Mouse (Mus musculus): ENCODE results near the gene Cblb. TPM values are rescaled to one million over a fixed set of nuclear protein-coding genes. Genes with fewer than 3 reads are reported as not detected.

Gene Cblb
- polyA plus RNA-seq, 1 experiment: 6.8 TPM

GRCm38 (mm10) chr16:52132808-52133490 is 101.9 kb downstream of the Cblb start:
- Histone ChIP-seq H3K36me3 (ENCODE audit: control insufficient read depth, insufficient read depth) (peaks cover 33% of the 10 kb centered on the region), H3K27me3 (ENCODE audit: control insufficient read depth, insufficient read depth, insufficient read length) (no peaks in the 10 kb centered on the region), H3K4me3 (ENCODE audit: insufficient read depth, poor library complexity, severe bottlenecking) (no peak overlapping the region), H3K79me3 (ENCODE audit: low read depth) (no peaks in the 10 kb centered on the region), H3ac (ENCODE audit: control insufficient read depth, insufficient read length, low read depth) (no peak overlapping the region), H3K79me2 (ENCODE audit: control insufficient read depth, insufficient read depth) (no peaks in the 10 kb centered on the region)
- TF ChIP-seq MYOG (IDR thresholded peaks at IDR 0.05; ENCODE audit: control insufficient read depth, extremely low read depth, insufficient read length): no peak
- no peak for TF ChIP-seq FOSL1 (IDR thresholded peaks at IDR 0.05; ENCODE audit: insufficient read depth, low read length, poor library complexity, severe bottlenecking)
- no peak for TF ChIP-seq MAX (IDR thresholded peaks at IDR 0.05)
- no peak for TF ChIP-seq USF1 (IDR thresholded peaks at IDR 0.05; ENCODE audit: low read depth)
- no peak for TF ChIP-seq CTCF (IDR thresholded peaks at IDR 0.05; ENCODE audit: control insufficient read depth, insufficient read depth, insufficient read length)
- no peak for TF ChIP-seq MYOD1 (IDR thresholded peaks at IDR 0.05; ENCODE audit: control insufficient read depth, insufficient read length, low read depth)

GRCm38 (mm10) chr16:52134631-52135227 is 103.7 kb downstream of the Cblb start:
- H3K79me2 ChIP-seq (ENCODE audit: control insufficient read depth, insufficient read depth): no peaks in the 10 kb centered on the region
- H3K79me3 ChIP-seq (ENCODE audit: low read depth): no peaks in the 10 kb centered on the region
- no peak overlapping the region for H3K4me3 ChIP-seq (ENCODE audit: insufficient read depth, poor library complexity, severe bottlenecking)
- no peaks in the 10 kb centered on the region for H3K27me3 ChIP-seq (ENCODE audit: control insufficient read depth, insufficient read depth, insufficient read length)
- H3K36me3 ChIP-seq (ENCODE audit: control insufficient read depth, insufficient read depth): peaks cover 24% of the 10 kb centered on the region
- no peak overlapping the region for H3ac ChIP-seq (ENCODE audit: control insufficient read depth, insufficient read length, low read depth)
- TF ChIP-seq CTCF (IDR thresholded peaks at IDR 0.05; ENCODE audit: control insufficient read depth, insufficient read depth, insufficient read length) (no peak), MAX (IDR thresholded peaks at IDR 0.05) (no peak), CEBPB (IDR thresholded peaks at IDR 0.05; ENCODE audit: low read depth) (no peak), FOSL1 (IDR thresholded peaks at IDR 0.05; ENCODE audit: insufficient read depth, low read length, poor library complexity, severe bottlenecking) (no peak)

GRCm38 (mm10) chr16:52135689-52136390 is 104.8 kb downstream of the Cblb start:
- TF ChIP-seq CEBPB (IDR thresholded peaks at IDR 0.05; ENCODE audit: low read depth): no peak
- no peak for TF ChIP-seq MAX (IDR thresholded peaks at IDR 0.05)
- TF ChIP-seq FOSL1 (IDR thresholded peaks at IDR 0.05; ENCODE audit: insufficient read depth, low read length, poor library complexity, severe bottlenecking): no peak
- no peak for TF ChIP-seq CTCF (IDR thresholded peaks at IDR 0.05; ENCODE audit: control insufficient read depth, insufficient read depth, insufficient read length)
- no peak for TF ChIP-seq MYOG (IDR thresholded peaks at IDR 0.05; ENCODE audit: control insufficient read depth, extremely low read depth, insufficient read length)
- no peak for TF ChIP-seq USF1 (IDR thresholded peaks at IDR 0.05; ENCODE audit: low read depth)
- no peak for TF ChIP-seq MYOD1 (IDR thresholded peaks at IDR 0.05; ENCODE audit: control insufficient read depth, insufficient read length, low read depth)
- Histone ChIP-seq H3K36me3 (ENCODE audit: control insufficient read depth, insufficient read depth) (peaks cover 29% of the 10 kb centered on the region), H3K79me3 (ENCODE audit: low read depth) (no peaks in the 10 kb centered on the region), H3K27me3 (ENCODE audit: control insufficient read depth, insufficient read depth, insufficient read length) (no peaks in the 10 kb centered on the region), H3K4me3 (ENCODE audit: insufficient read depth, poor library complexity, severe bottlenecking) (no peak overlapping the region), H3ac (ENCODE audit: control insufficient read depth, insufficient read length, low read depth) (no peak overlapping the region), H3K79me2 (ENCODE audit: control insufficient read depth, insufficient read depth) (no peaks in the 10 kb centered on the region)

- Histone ChIP-seq H3K27me3 (ENCODE audit: control insufficient read depth, insufficient read depth, insufficient read length) (no peaks in the 10 kb centered on the region), H3ac (ENCODE audit: control insufficient read depth, insufficient read length, low read depth) (no peak overlapping the region), H3K79me3 (ENCODE audit: low read depth) (no peaks in the 10 kb centered on the region), H3K79me2 (ENCODE audit: control insufficient read depth, insufficient read depth) (no peaks in the 10 kb centered on the region), H3K36me3 (ENCODE audit: control insufficient read depth, insufficient read depth) (peaks cover 52% of the 10 kb centered on the region), H3K4me3 (ENCODE audit: insufficient read depth, poor library complexity, severe bottlenecking) (no peak overlapping the region)
- TF ChIP-seq MAX (IDR thresholded peaks at IDR 0.05) (no peak), USF1 (IDR thresholded peaks at IDR 0.05; ENCODE audit: low read depth) (no peak), CTCF (IDR thresholded peaks at IDR 0.05; ENCODE audit: control insufficient read depth, insufficient read depth, insufficient read length) (no peak), MYOD1 (IDR thresholded peaks at IDR 0.05; ENCODE audit: control insufficient read depth, insufficient read length, low read depth) (no peak), FOSL1 (IDR thresholded peaks at IDR 0.05; ENCODE audit: insufficient read depth, low read length, poor library complexity, severe bottlenecking) (no peak), MYOG (IDR thresholded peaks at IDR 0.05; ENCODE audit: control insufficient read depth, extremely low read depth, insufficient read length) (no peak), CEBPB (IDR thresholded peaks at IDR 0.05; ENCODE audit: low read depth) (no peak)
Measured at GRCm38 (mm10) chr16:52143101-52143500, 112.1 kb downstream of the Cblb start.

- H3K79me3 ChIP-seq (ENCODE audit: low read depth): no peaks in the 10 kb centered on the region
- no peaks in the 10 kb centered on the region for H3K27me3 ChIP-seq (ENCODE audit: control insufficient read depth, insufficient read depth, insufficient read length)
- H3ac ChIP-seq (ENCODE audit: control insufficient read depth, insufficient read length, low read depth): no peak overlapping the region
- no peak overlapping the region for H3K4me3 ChIP-seq (ENCODE audit: insufficient read depth, poor library complexity, severe bottlenecking)
- peaks cover 52% of the 10 kb centered on the region for H3K36me3 ChIP-seq (ENCODE audit: control insufficient read depth, insufficient read depth)
- TF ChIP-seq CEBPB (IDR thresholded peaks at IDR 0.05; ENCODE audit: low read depth): no peak
- H3K79me2 ChIP-seq (ENCODE audit: control insufficient read depth, insufficient read depth): no peaks in the 10 kb centered on the region
Measured at GRCm38 (mm10) chr16:52143818-52144217, 112.8 kb downstream of the Cblb start.
